Mouse (Mus musculus) thymus, postnatal 4 days (tissue): ENCODE measurements around the gene Srgap1.

Experiments used
- DNase-seq: peaks from one replicate; pipeline ENCODE4 v3.0.0; 2021

Srgap1 gene

GRCm38 (mm10) chr10:122016631-122017030 is 30.5 kb downstream of the Srgap1 start:
- no peak for DNase-seq

GRCm38 (mm10) chr10:122012321-122012720 is 34.8 kb downstream of the Srgap1 start:
- DNase-seq: no peak

- peak; percentile 13 for DNase-seq
Observed at GRCm38 (mm10) chr10:122008731-122009391, 38.3 kb downstream of the Srgap1 start.

GRCm38 (mm10) chr10:122008370-122008730 is 38.8 kb downstream of the Srgap1 start:
- no peak for DNase-seq

- DNase-seq: no peak
Observed at GRCm38 (mm10) chr10:122006606-122007005, 40.5 kb downstream of the Srgap1 start.

- DNase-seq: no peak
Observed at GRCm38 (mm10) chr10:122006151-122006550, 41.0 kb downstream of the Srgap1 start.

GRCm38 (mm10) chr10:122005560-122005959 is 41.6 kb downstream of the Srgap1 start:
- no peak for DNase-seq

- no peak for DNase-seq
Observed at GRCm38 (mm10) chr10:122002930-122003329, 44.2 kb downstream of the Srgap1 start.

GRCm38 (mm10) chr10:121998806-121999205 is 48.3 kb downstream of the Srgap1 start:
- DNase-seq: no peak

GRCm38 (mm10) chr10:121996500-121996899 is 50.6 kb downstream of the Srgap1 start:
- no peak for DNase-seq

GRCm38 (mm10) chr10:121995448-121995847 is 51.7 kb downstream of the Srgap1 start:
- DNase-seq: no peak

- DNase-seq: no peak
Observed at GRCm38 (mm10) chr10:121994660-121995059, 52.5 kb downstream of the Srgap1 start.

GRCm38 (mm10) chr10:121992609-121993008 is 54.5 kb downstream of the Srgap1 start:
- DNase-seq: no peak

GRCm38 (mm10) chr10:121986997-121987396 is 60.1 kb downstream of the Srgap1 start:
- DNase-seq: no peak

- DNase-seq: no peak
Observed at GRCm38 (mm10) chr10:121984887-121985286, 62.2 kb downstream of the Srgap1 start.

GRCm38 (mm10) chr10:121983993-121984610 is 63.0 kb downstream of the Srgap1 start:
- DNase-seq: no peak

- no peak for DNase-seq
Observed at GRCm38 (mm10) chr10:121975330-121975729, 71.8 kb downstream of the Srgap1 start.

GRCm38 (mm10) chr10:121974591-121974990 is 72.5 kb downstream of the Srgap1 start:
- DNase-seq: no peak

GRCm38 (mm10) chr10:121973281-121973680 is 73.8 kb downstream of the Srgap1 start:
- DNase-seq: no peak

- DNase-seq: no peak
Observed at GRCm38 (mm10) chr10:121972249-121972892, 74.7 kb downstream of the Srgap1 start.

- no peak for DNase-seq
Observed at GRCm38 (mm10) chr10:121971658-121972057, 75.5 kb downstream of the Srgap1 start.

GRCm38 (mm10) chr10:121970912-121971311 is 76.2 kb downstream of the Srgap1 start:
- no peak for DNase-seq

- DNase-seq: no peak
Observed at GRCm38 (mm10) chr10:121964114-121964513, 83.0 kb downstream of the Srgap1 start.

- no peak for DNase-seq
Observed at GRCm38 (mm10) chr10:121962053-121962452, 85.1 kb downstream of the Srgap1 start.
